Mouse (Mus musculus) left cerebral cortex, postnatal 4 days (tissue): Measurements from ENCODE around the gene Pak4. TPM values are rescaled to one million over a fixed set of nuclear protein-coding genes. Genes with fewer than 3 reads are reported as not detected.
"Not testable (repeated sequence)": the region's sequence is repeated elsewhere in the genome, so short reads cannot be mapped to it uniquely, and the experiment has no call there.

Experiments
- DNase-seq: peaks from one replicate; pipeline ENCODE4 v3.0.0-alpha.2; 2022
- intact Hi-C: fragments of 180-260 bp; cut with DNase I; formaldehyde crosslinking; loops from one replicate; pipeline ENCODE4 v1.15.1; 2025
- microRNA-seq: library from miRNA; unstranded; fragments of <30 nt; microRNA quantifications from one replicate; pipeline ENCODE4 v1.2.0, GENCODE M21; 2022
- total RNA-seq, 2 experiments: library from RNA; stranded (reverse); gene quantifications; 2 replicates each; pipeline ENCODE4 v1.2.3; 2021

Pak4 gene
- total RNA-seq, 2 experiments from 2014 or later: 11.6 to 11.9 TPM

GRCm38 (mm10) chr7:28527922-28528719 lies 69.9 kb downstream of the Pak4 start:
- intact Hi-C loops: no loop called here
- peak; percentile 78 for DNase-seq

GRCm38 (mm10) chr7:28522536-28522935 lies 75.4 kb downstream of the Pak4 start, which contains the start of gene Ifnl3:
TSS of gene Ifnl3 (plus strand) at chr7:28522836.
- intact Hi-C loops, DNase-seq: not testable (repeated sequence)

DNA sequence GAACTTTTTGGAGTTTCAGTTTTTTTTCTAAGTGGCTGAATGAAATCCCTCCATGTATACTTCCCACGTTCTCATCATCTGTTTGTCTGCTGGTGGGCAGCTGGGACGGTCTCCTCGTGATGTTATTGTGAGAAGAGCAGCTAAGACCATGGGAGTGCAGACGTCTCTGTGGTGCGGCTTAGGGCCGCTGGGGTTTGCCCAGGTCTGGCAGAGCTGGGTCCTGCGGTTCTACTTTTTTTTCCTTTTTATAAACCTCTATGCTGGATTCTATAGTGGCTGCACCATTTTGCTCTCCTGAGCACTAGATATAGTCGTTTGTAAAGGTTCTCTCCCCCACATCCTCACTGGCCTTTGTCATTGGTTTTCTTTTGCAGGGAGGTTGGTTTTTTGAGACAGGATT lies 86.5 kb downstream of the Pak4 start:
- no peak for DNase-seq
- intact Hi-C loops: no loop called here

GRCm38 (mm10) chr7:28510405-28510974 lies 87.5 kb downstream of the Pak4 start, which contains the start of gene Ifnl2:
TSS of gene Ifnl2 (minus strand) at chr7:28510455.
- intact Hi-C loops, DNase-seq: not testable (repeated sequence)

- intact Hi-C loops, DNase-seq: not testable (repeated sequence)
Observed at GRCm38 (mm10) chr7:28509121-28509520, 88.9 kb downstream of the Pak4 start.

Small RNAs within 50 kb of the gene (microRNA-seq; reads per million reads assigned to microRNA genes)
- 1.5 reads per million for gene Mir7049

Other genes with a start within 250 kb of the Pak4 start
- 100 to 1,000 TPM; 913 to 959 TPM for gene Rps16, start 247.5 kb downstream of the Pak4 start, total RNA-seq
- gene Plekhg2, start 225.6 kb downstream of the Pak4 start, total RNA-seq: 10 to 100 TPM; 25.0 to 33.3 TPM
- 1 to 10 TPM; 1.9 to 2.3 TPM for gene Zfp36, start 217.9 kb downstream of the Pak4 start, total RNA-seq
- gene Med29, start 205.5 kb downstream of the Pak4 start, total RNA-seq: 10 to 100 TPM; 18.6 to 19.7 TPM
- 10 to 100 TPM; 77.7 to 86.8 TPM for gene Paf1, start 205.2 kb downstream of the Pak4 start, total RNA-seq
- gene Gmfg, start 160.7 kb downstream of the Pak4 start, total RNA-seq: 1 to 10 TPM; 2.5 to 3.3 TPM
- gene Lrfn1, start 146.2 kb downstream of the Pak4 start, total RNA-seq: 100 to 1,000 TPM; 125 TPM
- not detected for gene Ifnl2, start 87.7 kb downstream of the Pak4 start, total RNA-seq
- not detected for gene Ifnl3, start 75.3 kb downstream of the Pak4 start, total RNA-seq
- gene Sycn, start 57.3 kb downstream of the Pak4 start, total RNA-seq: not detected
- gene Nccrp1, start 50.9 kb downstream of the Pak4 start, total RNA-seq: not detected
- gene Samd4b, start within 50 bp of the Pak4 start, total RNA-seq: 10 to 100 TPM; 67.9 to 70.0 TPM
- under 1 TPM; 0.18 to 0.89 TPM for gene Acp7, start 33.1 kb upstream of the Pak4 start, total RNA-seq
- gene Fbxo27, start 94.7 kb upstream of the Pak4 start, total RNA-seq: 10 to 100 TPM; 20.1 to 22.8 TPM
- 1 to 10 TPM; 2.9 to 3.7 TPM for gene Fbxo17, start 118.6 kb upstream of the Pak4 start, total RNA-seq
- 10 to 100 TPM; 41.1 to 41.6 TPM for gene Mrps12, start 143.6 kb upstream of the Pak4 start, total RNA-seq
- 10 to 100 TPM; 11.9 to 13.3 TPM for gene Sars2, start 143.8 kb upstream of the Pak4 start, total RNA-seq
- gene Ccer2, start 158.0 kb upstream of the Pak4 start, total RNA-seq: under 1 TPM in 1 of 2 experiments, not detected in 1; 0.68 TPM
- gene Sirt2, start 168.6 kb upstream of the Pak4 start, total RNA-seq: 10 to 100 TPM; 91.5 to 99.9 TPM
- 10 to 100 TPM; 35.3 to 35.6 TPM for gene Nfkbib, start 169.3 kb upstream of the Pak4 start, total RNA-seq
- gene Rinl, start 190.8 kb upstream of the Pak4 start, total RNA-seq: 1 to 10 TPM; 1.5 to 1.6 TPM
- 100 to 1,000 TPM; 572 to 576 TPM for gene Hnrnpl, start 210.4 kb upstream of the Pak4 start, total RNA-seq
- 10 to 100 TPM; 45.3 to 45.9 TPM for gene Ech1, start 227.0 kb upstream of the Pak4 start, total RNA-seq
- 1 to 10 TPM; 3.6 to 4.6 TPM for gene Lgals4, start 235.7 kb upstream of the Pak4 start, total RNA-seq